Mouse (Mus musculus) mesoderm, embryonic 11.5 days (tissue): ENCODE measurements at regions not wholly inside any gene's neighbourhood (a gene's known extent, or its start where the extent isn't known, plus 50 kb on each side); places are given as distances from the start of the nearest gene placed in this dataset.
A peak's percentile ranks its signal among the peaks of the same experiment; 100 is the strongest.

Experiments
- DNase-seq: peaks from one replicate; pipeline ENCODE4 v3.0.0-alpha.2; 2012; ENCODE audit warnings: low read depth, low spot score

GRCm38 (mm10) chr8:62425988-62426387 is 303.0 kb upstream of the Anxa10 start:
- no peak for DNase-seq

DNA sequence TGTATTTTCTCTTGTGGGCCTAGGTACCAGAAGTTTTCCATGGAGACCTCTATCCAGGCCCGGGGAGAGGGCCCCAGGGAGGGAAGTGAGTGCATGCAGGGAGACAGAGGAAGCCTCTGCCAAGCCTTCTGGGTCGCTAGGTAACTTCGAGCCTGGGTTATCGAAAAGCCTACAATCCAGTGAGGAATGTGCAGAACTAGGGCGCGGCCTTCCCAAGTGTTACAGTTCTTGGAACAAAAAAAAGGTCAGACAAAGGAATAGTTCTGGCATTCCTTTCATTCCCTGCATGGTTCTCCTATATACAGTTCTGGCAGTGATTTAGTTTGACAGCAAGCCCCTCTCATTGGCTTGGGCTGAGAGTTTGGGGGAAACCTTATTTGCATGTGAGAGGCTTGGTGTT is 294.6 kb upstream of the Anxa10 start:
- peak; percentile 10 for DNase-seq
